Mouse (Mus musculus): ENCODE results near the gene Lrrc17. TPM values are rescaled to one million over a fixed set of nuclear protein-coding genes. Genes with fewer than 3 reads are reported as not detected.

Lrrc17 gene
- polyA plus RNA-seq, 1 experiment from 2014 or later, result 5.9 TPM

- H3K4me1 ChIP-seq (replicated peaks; ENCODE audit: control insufficient read depth, insufficient read depth, low read length), result no peaks in the 10 kb centered on the region
- no peak for DNase-seq (ENCODE audit: low spot score)
- H3K9me3 ChIP-seq (ENCODE audit: control insufficient read depth, low read length), result no peaks in the 10 kb centered on the region
- H3K9ac ChIP-seq (ENCODE audit: low read depth, low read length), result no peak overlapping the region
- H3K4me2 ChIP-seq, result no peak overlapping the region
- no peaks in the 10 kb centered on the region for H3K27me3 ChIP-seq (replicated peaks; ENCODE audit: control insufficient read depth, insufficient read depth, low read length)
- H3K36me3 ChIP-seq (ENCODE audit: control insufficient read depth, insufficient read depth, low read length), result no peaks in the 10 kb centered on the region
- H3K27ac ChIP-seq (ENCODE audit: low read depth, low read length), result no peak overlapping the region
- 27% methylated on average over 4 of the region's 4 CpGs for WGBS
- no peak overlapping the region for H3K4me3 ChIP-seq (ENCODE audit: low read depth, low read length)
- no peak for ATAC-seq (replicated peaks; ENCODE audit: low FRiP score)
These were observed 15.9 kb upstream of the Lrrc17 start for GRCm38 (mm10) chr5:21527488-21527911.

- no peak overlapping the region for H3K4me3 ChIP-seq (ENCODE audit: low read depth, low read length)
- H3K27ac ChIP-seq (ENCODE audit: low read depth, low read length), result no peak overlapping the region
- 83% methylated on average over 15 of the region's 15 CpGs for WGBS
- H3K9me3 ChIP-seq (ENCODE audit: control insufficient read depth, low read length), result no peaks in the 10 kb centered on the region
- DNase-seq (ENCODE audit: low spot score), result no peak
- no peaks in the 10 kb centered on the region for H3K36me3 ChIP-seq (ENCODE audit: control insufficient read depth, insufficient read depth, low read length)
- H3K27me3 ChIP-seq (replicated peaks; ENCODE audit: control insufficient read depth, insufficient read depth, low read length), result no peaks in the 10 kb centered on the region
- no peaks in the 10 kb centered on the region for H3K4me1 ChIP-seq (replicated peaks; ENCODE audit: control insufficient read depth, insufficient read depth, low read length)
- H3K9ac ChIP-seq (ENCODE audit: low read depth, low read length), result no peak overlapping the region
- ATAC-seq (replicated peaks; ENCODE audit: low FRiP score), result no peak
- no peak overlapping the region for H3K4me2 ChIP-seq
These were observed 15.1 kb upstream of the Lrrc17 start for GRCm38 (mm10) chr5:21528068-21528842.

- 80% methylated on average over 8 of the region's 8 CpGs for WGBS
These were observed 14.1 kb upstream of the Lrrc17 start for GRCm38 (mm10) chr5:21529110-21529720.

GRCm38 (mm10) chr5:21532126-21532525 lies 11.2 kb upstream of the Lrrc17 start:
- no peaks in the 10 kb centered on the region for H3K36me3 ChIP-seq (ENCODE audit: control insufficient read depth, insufficient read depth, low read length)
- H3K27ac ChIP-seq (ENCODE audit: low read depth, low read length), result no peak overlapping the region
- H3K4me3 ChIP-seq (ENCODE audit: low read depth, low read length), result no peak overlapping the region
- no peaks in the 10 kb centered on the region for H3K9me3 ChIP-seq (ENCODE audit: control insufficient read depth, low read length)
- no peaks in the 10 kb centered on the region for H3K27me3 ChIP-seq (replicated peaks; ENCODE audit: control insufficient read depth, insufficient read depth, low read length)
- no peak for ATAC-seq (replicated peaks; ENCODE audit: low FRiP score)
- H3K4me1 ChIP-seq (replicated peaks; ENCODE audit: control insufficient read depth, insufficient read depth, low read length), result no peaks in the 10 kb centered on the region
- no peak for DNase-seq (ENCODE audit: low spot score)
- H3K4me2 ChIP-seq, result no peak overlapping the region
- H3K9ac ChIP-seq (ENCODE audit: low read depth, low read length), result no peak overlapping the region
- WGBS, result 84% methylated on average over 2 of the region's 2 CpGs

More at GRCm38 (mm10) chr5:21529110-21529720, 14.1 kb upstream of the Lrrc17 start:
- ATAC-seq (replicated peaks; ENCODE audit: low FRiP score) (no peak), DNase-seq (ENCODE audit: low spot score) (no peak)
- Histone ChIP-seq H3K4me2 (no peak overlapping the region), H3K9ac (ENCODE audit: low read depth, low read length) (no peak overlapping the region), H3K27ac (ENCODE audit: low read depth, low read length) (no peak overlapping the region), H3K4me3 (ENCODE audit: low read depth, low read length) (no peak overlapping the region), H3K27me3 (replicated peaks; ENCODE audit: control insufficient read depth, insufficient read depth, low read length) (no peaks in the 10 kb centered on the region), H3K9me3 (ENCODE audit: control insufficient read depth, low read length) (no peaks in the 10 kb centered on the region), H3K36me3 (ENCODE audit: control insufficient read depth, insufficient read depth, low read length) (no peaks in the 10 kb centered on the region), H3K4me1 (replicated peaks; ENCODE audit: control insufficient read depth, insufficient read depth, low read length) (no peaks in the 10 kb centered on the region)

- 76% methylated on average over 5 of the region's 5 CpGs for WGBS
- H3K27me3 ChIP-seq (replicated peaks; ENCODE audit: control insufficient read depth, insufficient read depth, low read length), result no peaks in the 10 kb centered on the region
- H3K36me3 ChIP-seq (ENCODE audit: control insufficient read depth, insufficient read depth, low read length), result no peaks in the 10 kb centered on the region
- no peak overlapping the region for H3K27ac ChIP-seq (ENCODE audit: low read depth, low read length)
- no peaks in the 10 kb centered on the region for H3K9me3 ChIP-seq (ENCODE audit: control insufficient read depth, low read length)
- DNase-seq (ENCODE audit: low spot score) (no peak), ATAC-seq (replicated peaks; ENCODE audit: low FRiP score) (no peak)
- no peak overlapping the region for H3K4me2 ChIP-seq
- no peak overlapping the region for H3K9ac ChIP-seq (ENCODE audit: low read depth, low read length)
- no peaks in the 10 kb centered on the region for H3K4me1 ChIP-seq (replicated peaks; ENCODE audit: control insufficient read depth, insufficient read depth, low read length)
- no peak overlapping the region for H3K4me3 ChIP-seq (ENCODE audit: low read depth, low read length)
These were observed 10.4 kb upstream of the Lrrc17 start for GRCm38 (mm10) chr5:21532921-21533320.

- 84% methylated on average over 4 of the region's 4 CpGs for WGBS
- no peaks in the 10 kb centered on the region for H3K4me1 ChIP-seq (replicated peaks; ENCODE audit: control insufficient read depth, insufficient read depth, low read length)
- no peak for ATAC-seq (replicated peaks; ENCODE audit: low FRiP score)
- no peak overlapping the region for H3K9ac ChIP-seq (ENCODE audit: low read depth, low read length)
- H3K27ac ChIP-seq (ENCODE audit: low read depth, low read length), result no peak overlapping the region
- no peak for DNase-seq (ENCODE audit: low spot score)
- no peak overlapping the region for H3K4me2 ChIP-seq
- H3K36me3 ChIP-seq (ENCODE audit: control insufficient read depth, insufficient read depth, low read length), result no peaks in the 10 kb centered on the region
- no peaks in the 10 kb centered on the region for H3K9me3 ChIP-seq (ENCODE audit: control insufficient read depth, low read length)
- no peaks in the 10 kb centered on the region for H3K27me3 ChIP-seq (replicated peaks; ENCODE audit: control insufficient read depth, insufficient read depth, low read length)
- no peak overlapping the region for H3K4me3 ChIP-seq (ENCODE audit: low read depth, low read length)
These were observed 1.1 kb upstream of the Lrrc17 start for GRCm38 (mm10) chr5:21542226-21542625.

GRCm38 (mm10) chr5:21544821-21545220 lies 1.5 kb downstream of the Lrrc17 start:
- H3K27me3 ChIP-seq (replicated peaks; ENCODE audit: control insufficient read depth, insufficient read depth, low read length), result no peaks in the 10 kb centered on the region
- WGBS, result 64% methylated on average over 3 of the region's 3 CpGs
- no peaks in the 10 kb centered on the region for H3K36me3 ChIP-seq (ENCODE audit: control insufficient read depth, insufficient read depth, low read length)
- H3K4me1 ChIP-seq (replicated peaks; ENCODE audit: control insufficient read depth, insufficient read depth, low read length), result no peaks in the 10 kb centered on the region
- no peak overlapping the region for H3K9ac ChIP-seq (ENCODE audit: low read depth, low read length)
- H3K9me3 ChIP-seq (ENCODE audit: control insufficient read depth, low read length), result no peaks in the 10 kb centered on the region
- no peak overlapping the region for H3K27ac ChIP-seq (ENCODE audit: low read depth, low read length)
- no peak for ATAC-seq (replicated peaks; ENCODE audit: low FRiP score)
- no peak overlapping the region for H3K4me3 ChIP-seq (ENCODE audit: low read depth, low read length)
- H3K4me2 ChIP-seq, result no peak overlapping the region
- DNase-seq (ENCODE audit: low spot score), result no peak

- Histone ChIP-seq H3K27me3 (replicated peaks; ENCODE audit: control insufficient read depth, insufficient read depth, low read length) (no peaks in the 10 kb centered on the region), H3K4me2 (no peak overlapping the region), H3K4me3 (ENCODE audit: low read depth, low read length) (no peak overlapping the region), H3K27ac (ENCODE audit: low read depth, low read length) (no peak overlapping the region), H3K4me1 (replicated peaks; ENCODE audit: control insufficient read depth, insufficient read depth, low read length) (no peaks in the 10 kb centered on the region), H3K9me3 (ENCODE audit: control insufficient read depth, low read length) (no peaks in the 10 kb centered on the region), H3K36me3 (ENCODE audit: control insufficient read depth, insufficient read depth, low read length) (no peaks in the 10 kb centered on the region), H3K9ac (ENCODE audit: low read depth, low read length) (no peak overlapping the region)
- ATAC-seq (replicated peaks; ENCODE audit: low FRiP score), result no peak
- no peak for DNase-seq (ENCODE audit: low spot score)
These were observed 1.9 kb downstream of the Lrrc17 start for GRCm38 (mm10) chr5:21545227-21545626.

- Histone ChIP-seq H3K4me1 (replicated peaks; ENCODE audit: control insufficient read depth, insufficient read depth, low read length) (no peaks in the 10 kb centered on the region), H3K4me2 (no peak overlapping the region), H3K9ac (ENCODE audit: low read depth, low read length) (no peak overlapping the region), H3K4me3 (ENCODE audit: low read depth, low read length) (no peak overlapping the region), H3K27ac (ENCODE audit: low read depth, low read length) (no peak overlapping the region), H3K36me3 (ENCODE audit: control insufficient read depth, insufficient read depth, low read length) (no peaks in the 10 kb centered on the region), H3K27me3 (replicated peaks; ENCODE audit: control insufficient read depth, insufficient read depth, low read length) (no peaks in the 10 kb centered on the region), H3K9me3 (ENCODE audit: control insufficient read depth, low read length) (no peaks in the 10 kb centered on the region)
- DNase-seq (ENCODE audit: low spot score) (no peak), ATAC-seq (replicated peaks; ENCODE audit: low FRiP score) (no peak)
- WGBS, result 88% methylated on average over 4 of the region's 4 CpGs
These were observed 2.4 kb downstream of the Lrrc17 start for GRCm38 (mm10) chr5:21545786-21546185.

Measured in liver, embryonic 11.5 days (tissue).